Mouse (Mus musculus): ENCODE results near the gene Sash1. TPM values are rescaled to one million over a fixed set of nuclear protein-coding genes. Genes with fewer than 3 reads are reported as not detected.

Gene Sash1
- total RNA-seq, 1 experiment from 2014 or later, result 4.8 TPM

GRCm38 (mm10) chr10:8903086-8903485 is 17.2 kb upstream of the Sash1 start:
- ATAC-seq (replicated peaks; ENCODE audit: low read depth, poor library complexity, severe bottlenecking), result no peak

- no peak for ATAC-seq (replicated peaks; ENCODE audit: low read depth, poor library complexity, severe bottlenecking)
These were observed 16.5 kb upstream of the Sash1 start for GRCm38 (mm10) chr10:8902412-8902811.

GRCm38 (mm10) chr10:8898831-8899511 is 13.1 kb upstream of the Sash1 start:
- ATAC-seq (replicated peaks; ENCODE audit: low read depth, poor library complexity, severe bottlenecking), result no peak

- ATAC-seq (replicated peaks; ENCODE audit: low read depth, poor library complexity, severe bottlenecking), result no peak
These were observed 12.4 kb upstream of the Sash1 start for GRCm38 (mm10) chr10:8898099-8898777.

- ATAC-seq (replicated peaks; ENCODE audit: low read depth, poor library complexity, severe bottlenecking), result no peak
These were observed 9.2 kb upstream of the Sash1 start for GRCm38 (mm10) chr10:8894965-8895515.

GRCm38 (mm10) chr10:8890511-8890910 is 4.6 kb upstream of the Sash1 start:
- no peak for ATAC-seq (replicated peaks; ENCODE audit: low read depth, poor library complexity, severe bottlenecking)

- no peak for ATAC-seq (replicated peaks; ENCODE audit: low read depth, poor library complexity, severe bottlenecking)
These were observed 3.5 kb upstream of the Sash1 start for GRCm38 (mm10) chr10:8889341-8889740.

- ATAC-seq (replicated peaks; ENCODE audit: low read depth, poor library complexity, severe bottlenecking), result no peak
These were observed 621 bp upstream of the Sash1 start for GRCm38 (mm10) chr10:8886528-8886854.

GRCm38 (mm10) chr10:8885201-8885600 is 669 bp downstream of the Sash1 start:
- ATAC-seq (replicated peaks; ENCODE audit: low read depth, poor library complexity, severe bottlenecking), result no peak

GRCm38 (mm10) chr10:8884565-8884964 is 1.3 kb downstream of the Sash1 start:
- ATAC-seq (replicated peaks; ENCODE audit: low read depth, poor library complexity, severe bottlenecking), result no peak

- no peak for ATAC-seq (replicated peaks; ENCODE audit: low read depth, poor library complexity, severe bottlenecking)
These were observed 2.2 kb downstream of the Sash1 start for GRCm38 (mm10) chr10:8883686-8884085.

- no peak for ATAC-seq (replicated peaks; ENCODE audit: low read depth, poor library complexity, severe bottlenecking)
These were observed 4.1 kb downstream of the Sash1 start for GRCm38 (mm10) chr10:8881736-8882135.

GRCm38 (mm10) chr10:8880950-8881675 is 4.8 kb downstream of the Sash1 start:
- no peak for ATAC-seq (replicated peaks; ENCODE audit: low read depth, poor library complexity, severe bottlenecking)

- ATAC-seq (replicated peaks; ENCODE audit: low read depth, poor library complexity, severe bottlenecking), result peak; percentile 63; the same call in 1 of the 2 replicates
These were observed 7.0 kb downstream of the Sash1 start for GRCm38 (mm10) chr10:8878824-8879223.

GRCm38 (mm10) chr10:8878381-8878780 is 7.5 kb downstream of the Sash1 start:
- no peak for ATAC-seq (replicated peaks; ENCODE audit: low read depth, poor library complexity, severe bottlenecking)

GRCm38 (mm10) chr10:8873631-8874370 is 12.1 kb downstream of the Sash1 start:
- no peak for ATAC-seq (replicated peaks; ENCODE audit: low read depth, poor library complexity, severe bottlenecking)

- no peak for ATAC-seq (replicated peaks; ENCODE audit: low read depth, poor library complexity, severe bottlenecking)
These were observed 13.1 kb downstream of the Sash1 start for GRCm38 (mm10) chr10:8872788-8873187.

GRCm38 (mm10) chr10:8871935-8872334 is 13.9 kb downstream of the Sash1 start:
- ATAC-seq (replicated peaks; ENCODE audit: low read depth, poor library complexity, severe bottlenecking), result no peak

GRCm38 (mm10) chr10:8870368-8870767 is 15.5 kb downstream of the Sash1 start:
- ATAC-seq (replicated peaks; ENCODE audit: low read depth, poor library complexity, severe bottlenecking), result peak; percentile 76

- ATAC-seq (replicated peaks; ENCODE audit: low read depth, poor library complexity, severe bottlenecking), result no peak
These were observed 19.7 kb downstream of the Sash1 start for GRCm38 (mm10) chr10:8866062-8866642.

All from common myeloid progenitor, adult 5-6 weeks (primary cell).